Mouse (Mus musculus): ENCODE measurements around the gene Chrnb1.

Chrnb1 gene

DNA sequence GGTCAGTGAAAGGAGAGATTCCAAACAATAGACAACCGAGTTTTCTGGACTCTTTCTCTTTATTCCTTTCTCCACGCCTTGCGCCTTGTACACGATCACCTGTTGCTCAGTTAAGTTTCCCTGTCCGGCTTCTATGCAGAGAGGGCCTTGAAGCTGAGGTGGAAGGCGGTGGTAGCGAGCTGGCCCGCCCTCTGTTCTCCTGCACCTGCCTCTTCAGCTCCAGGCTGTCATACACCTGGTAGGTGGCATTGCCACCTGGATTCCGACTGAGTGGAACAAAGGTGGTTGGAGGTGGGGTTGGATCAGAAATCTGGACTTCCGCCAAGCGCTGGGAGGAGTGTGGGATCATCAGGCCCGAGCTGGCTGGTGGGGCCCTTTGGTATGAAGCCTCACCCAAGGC, 20.8 kb upstream of the Chrnb1 start:
- no peak for DNase-seq (ENCODE audit: low read depth, low spot score)
- no peaks in the 10 kb centered on the region for H3K36me3 ChIP-seq (ENCODE audit: control insufficient read depth, insufficient read depth, low read length, poor library complexity, severe bottlenecking)
- no peaks in the 10 kb centered on the region for H3K27me3 ChIP-seq (ENCODE audit: control insufficient read depth, insufficient read depth, low read length, poor library complexity, severe bottlenecking)

DNA sequence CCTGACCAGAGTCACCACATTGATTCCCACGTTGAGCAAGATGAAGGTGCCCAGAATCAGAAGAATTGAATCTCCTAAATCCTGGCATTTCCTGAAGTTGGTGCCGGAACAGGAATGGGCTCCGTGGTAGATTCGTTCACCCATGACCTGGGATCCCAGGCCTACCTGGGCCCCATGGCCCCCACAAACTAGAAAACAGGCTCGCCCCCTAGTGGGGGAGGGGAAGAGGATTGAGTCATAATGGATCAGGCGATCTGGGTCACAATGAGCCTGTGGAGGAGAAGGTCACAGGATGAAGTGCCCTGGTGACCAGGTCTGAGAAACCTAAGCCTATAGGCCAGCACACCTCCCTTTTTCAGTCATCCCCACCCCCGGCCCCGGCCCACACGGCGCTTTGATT, 19.4 kb upstream of the Chrnb1 start, which contains the start of gene Gm39566:
Gm39566 (minus strand) TSS at position 144 of the 400 bp plus-strand sequence.
- no peak for DNase-seq (ENCODE audit: low read depth, low spot score)
- Histone ChIP-seq H3K36me3 (ENCODE audit: control insufficient read depth, insufficient read depth, low read length, poor library complexity, severe bottlenecking) (no peaks in the 10 kb centered on the region), H3K27me3 (ENCODE audit: control insufficient read depth, insufficient read depth, low read length, poor library complexity, severe bottlenecking) (no peaks in the 10 kb centered on the region)

- H3K27me3 ChIP-seq (ENCODE audit: control insufficient read depth, insufficient read depth, low read length, poor library complexity, severe bottlenecking), result no peaks in the 10 kb centered on the region
- H3K36me3 ChIP-seq (ENCODE audit: control insufficient read depth, insufficient read depth, low read length, poor library complexity, severe bottlenecking), result no peaks in the 10 kb centered on the region
- no peak for DNase-seq (ENCODE audit: low read depth, low spot score)
Observed at GRCm38 (mm10) chr11:69810280-69810679, 14.5 kb upstream of the Chrnb1 start.

GRCm38 (mm10) chr11:69807641-69808040, 11.9 kb upstream of the Chrnb1 start:
- DNase-seq (ENCODE audit: low read depth, low spot score), result no peak
- H3K36me3 ChIP-seq (ENCODE audit: control insufficient read depth, insufficient read depth, low read length, poor library complexity, severe bottlenecking), result no peaks in the 10 kb centered on the region
- no peaks in the 10 kb centered on the region for H3K27me3 ChIP-seq (ENCODE audit: control insufficient read depth, insufficient read depth, low read length, poor library complexity, severe bottlenecking)

GRCm38 (mm10) chr11:69806378-69806777, 10.6 kb upstream of the Chrnb1 start:
- DNase-seq (ENCODE audit: low read depth, low spot score), result no peak
- Histone ChIP-seq H3K36me3 (ENCODE audit: control insufficient read depth, insufficient read depth, low read length, poor library complexity, severe bottlenecking) (no peaks in the 10 kb centered on the region), H3K27me3 (ENCODE audit: control insufficient read depth, insufficient read depth, low read length, poor library complexity, severe bottlenecking) (no peaks in the 10 kb centered on the region)

GRCm38 (mm10) chr11:69804972-69805909, 9.5 kb upstream of the Chrnb1 start, which contains the start of gene Tmem102:
Tmem102 (minus strand) TSS chr11:69805624.
- no peaks in the 10 kb centered on the region for H3K36me3 ChIP-seq (ENCODE audit: control insufficient read depth, insufficient read depth, low read length, poor library complexity, severe bottlenecking)
- no peaks in the 10 kb centered on the region for H3K27me3 ChIP-seq (ENCODE audit: control insufficient read depth, insufficient read depth, low read length, poor library complexity, severe bottlenecking)
- peak; percentile 19 for DNase-seq (ENCODE audit: low read depth, low spot score)

- Histone ChIP-seq H3K36me3 (ENCODE audit: control insufficient read depth, insufficient read depth, low read length, poor library complexity, severe bottlenecking) (no peaks in the 10 kb centered on the region), H3K27me3 (ENCODE audit: control insufficient read depth, insufficient read depth, low read length, poor library complexity, severe bottlenecking) (no peaks in the 10 kb centered on the region)
- DNase-seq (ENCODE audit: low read depth, low spot score), result no peak
Observed at GRCm38 (mm10) chr11:69804652-69804940, 8.9 kb upstream of the Chrnb1 start.

DNA sequence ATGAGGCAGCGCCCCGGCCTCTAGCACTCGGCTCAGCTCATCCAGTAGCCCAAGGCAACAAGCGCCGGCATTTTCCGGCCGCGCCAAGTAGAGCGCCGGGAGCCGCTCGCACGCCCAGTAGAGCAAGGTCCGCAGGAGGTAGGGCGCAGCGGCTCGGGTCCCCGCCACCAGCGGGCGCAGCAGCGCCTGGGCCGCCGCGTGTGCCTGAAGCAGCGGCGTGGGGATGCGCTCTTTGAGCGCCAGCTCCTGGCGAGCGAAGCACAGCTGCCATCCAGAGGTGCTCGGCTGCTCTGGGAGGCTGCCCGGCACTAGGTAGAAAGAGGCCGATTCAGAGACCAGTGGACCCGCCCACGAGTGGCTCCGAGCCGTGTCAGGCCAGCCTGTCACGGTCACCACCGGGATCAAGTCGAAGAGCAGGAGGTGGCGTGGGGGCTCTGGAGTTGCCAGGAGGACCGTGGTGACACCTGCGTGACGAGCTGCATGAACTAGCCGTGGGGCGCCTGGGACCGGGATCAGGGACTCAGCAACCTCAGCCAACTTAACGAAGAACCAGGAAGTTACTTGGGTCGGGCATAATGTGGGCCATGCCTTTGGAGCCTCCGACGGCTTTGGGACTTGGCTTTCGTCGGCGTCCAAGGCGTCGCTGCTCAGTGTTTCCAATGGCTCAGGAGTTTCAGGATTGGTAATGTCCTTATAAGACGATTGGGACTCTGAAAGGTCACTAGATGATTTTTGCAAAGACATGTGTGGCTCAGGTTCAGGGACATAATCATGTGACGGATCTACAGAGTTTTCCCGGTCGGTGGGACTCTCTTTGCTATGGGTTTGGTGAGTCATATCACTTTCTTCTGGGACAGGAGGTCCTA, 8.3 kb upstream of the Chrnb1 start:
- H3K27me3 ChIP-seq (ENCODE audit: control insufficient read depth, insufficient read depth, low read length, poor library complexity, severe bottlenecking), result no peaks in the 10 kb centered on the region
- DNase-seq (ENCODE audit: low read depth, low spot score), result peak; percentile 83
- H3K36me3 ChIP-seq (ENCODE audit: control insufficient read depth, insufficient read depth, low read length, poor library complexity, severe bottlenecking), result no peaks in the 10 kb centered on the region

DNA sequence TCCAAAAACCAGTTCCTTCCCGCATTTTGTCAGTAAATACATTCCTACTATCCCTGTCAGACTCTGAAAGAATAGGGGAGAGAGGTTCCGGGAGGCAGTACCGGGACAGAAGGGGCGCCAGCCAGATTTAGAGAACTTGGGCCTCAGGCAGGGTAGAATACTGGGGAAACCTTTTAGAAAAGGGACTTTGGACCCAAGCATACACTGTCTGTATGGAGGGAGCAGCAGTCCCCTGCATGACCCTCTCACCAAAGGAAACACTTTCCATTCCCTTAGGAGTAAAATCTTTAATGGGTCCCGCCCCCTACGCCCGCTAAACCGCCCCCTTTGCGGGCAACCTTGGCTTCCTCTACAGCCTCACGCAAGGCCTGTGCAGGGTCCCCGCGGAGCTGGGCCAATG, 7.6 kb upstream of the Chrnb1 start:
- Histone ChIP-seq H3K27me3 (ENCODE audit: control insufficient read depth, insufficient read depth, low read length, poor library complexity, severe bottlenecking) (no peaks in the 10 kb centered on the region), H3K36me3 (ENCODE audit: control insufficient read depth, insufficient read depth, low read length, poor library complexity, severe bottlenecking) (no peaks in the 10 kb centered on the region)
- no peak for DNase-seq (ENCODE audit: low read depth, low spot score)

DNA sequence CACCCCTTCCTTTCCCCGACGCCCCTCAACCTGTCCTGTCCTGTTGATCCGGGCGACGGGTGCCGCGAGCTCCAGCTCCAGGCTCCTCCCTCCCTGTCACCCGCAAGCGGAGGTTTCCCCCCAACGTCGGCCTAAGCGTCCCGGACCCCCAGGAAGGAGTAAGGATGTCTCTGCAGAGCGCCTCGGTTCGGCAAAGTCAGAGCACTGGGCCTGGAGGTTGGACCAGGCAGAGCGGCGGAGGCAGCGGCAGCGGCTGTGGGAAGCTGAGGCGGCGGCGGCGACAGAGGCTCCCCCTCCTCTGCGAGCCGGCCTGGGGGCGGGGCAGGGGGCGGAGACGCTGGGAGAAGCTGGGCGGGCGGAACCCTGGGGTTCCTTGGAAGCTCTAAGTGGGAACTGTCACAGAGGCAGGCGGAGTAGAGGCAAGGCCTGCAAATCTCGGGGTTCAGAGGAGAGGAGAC, 6.9 kb upstream of the Chrnb1 start:
- DNase-seq (ENCODE audit: low read depth, low spot score), result peak; percentile 43
- Histone ChIP-seq H3K27me3 (ENCODE audit: control insufficient read depth, insufficient read depth, low read length, poor library complexity, severe bottlenecking) (no peaks in the 10 kb centered on the region), H3K36me3 (ENCODE audit: control insufficient read depth, insufficient read depth, low read length, poor library complexity, severe bottlenecking) (no peaks in the 10 kb centered on the region)

DNA sequence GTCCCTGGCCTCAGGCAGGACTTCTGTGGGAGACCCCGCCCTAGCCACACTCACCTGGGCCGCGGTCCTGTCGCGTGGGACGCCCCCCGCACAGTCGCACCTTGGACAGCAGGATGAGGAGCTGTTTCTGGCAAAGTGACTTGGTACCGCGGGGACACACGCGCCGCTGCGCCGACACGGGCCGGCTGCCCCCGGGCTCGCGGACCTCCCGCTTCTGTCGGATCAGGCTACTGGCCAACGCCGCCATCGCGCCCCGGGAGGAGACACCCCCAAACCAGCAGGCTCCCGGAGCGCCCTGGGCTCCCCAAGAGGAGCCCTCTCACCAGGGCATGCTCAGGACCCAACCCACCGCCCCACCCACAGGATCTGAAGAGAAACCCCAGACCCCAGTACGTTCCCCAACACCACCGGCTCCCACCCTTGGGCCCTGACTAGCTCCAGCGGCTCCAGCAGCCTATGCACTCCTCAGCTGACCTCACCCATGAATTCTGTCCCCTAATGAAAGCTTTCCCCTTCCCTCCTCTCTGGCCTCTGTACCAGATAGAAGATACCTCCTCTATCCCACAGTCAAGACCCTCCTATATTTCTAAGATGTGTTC, 5.7 kb upstream of the Chrnb1 start, which contains the start of gene Fgf11:
Fgf11 (minus strand) TSS at position 479 of the 599 bp plus-strand sequence.
- DNase-seq (ENCODE audit: low read depth, low spot score), result peak; percentile 23
- Histone ChIP-seq H3K36me3 (ENCODE audit: control insufficient read depth, insufficient read depth, low read length, poor library complexity, severe bottlenecking) (no peaks in the 10 kb centered on the region), H3K27me3 (ENCODE audit: control insufficient read depth, insufficient read depth, low read length, poor library complexity, severe bottlenecking) (no peaks in the 10 kb centered on the region)

DNA sequence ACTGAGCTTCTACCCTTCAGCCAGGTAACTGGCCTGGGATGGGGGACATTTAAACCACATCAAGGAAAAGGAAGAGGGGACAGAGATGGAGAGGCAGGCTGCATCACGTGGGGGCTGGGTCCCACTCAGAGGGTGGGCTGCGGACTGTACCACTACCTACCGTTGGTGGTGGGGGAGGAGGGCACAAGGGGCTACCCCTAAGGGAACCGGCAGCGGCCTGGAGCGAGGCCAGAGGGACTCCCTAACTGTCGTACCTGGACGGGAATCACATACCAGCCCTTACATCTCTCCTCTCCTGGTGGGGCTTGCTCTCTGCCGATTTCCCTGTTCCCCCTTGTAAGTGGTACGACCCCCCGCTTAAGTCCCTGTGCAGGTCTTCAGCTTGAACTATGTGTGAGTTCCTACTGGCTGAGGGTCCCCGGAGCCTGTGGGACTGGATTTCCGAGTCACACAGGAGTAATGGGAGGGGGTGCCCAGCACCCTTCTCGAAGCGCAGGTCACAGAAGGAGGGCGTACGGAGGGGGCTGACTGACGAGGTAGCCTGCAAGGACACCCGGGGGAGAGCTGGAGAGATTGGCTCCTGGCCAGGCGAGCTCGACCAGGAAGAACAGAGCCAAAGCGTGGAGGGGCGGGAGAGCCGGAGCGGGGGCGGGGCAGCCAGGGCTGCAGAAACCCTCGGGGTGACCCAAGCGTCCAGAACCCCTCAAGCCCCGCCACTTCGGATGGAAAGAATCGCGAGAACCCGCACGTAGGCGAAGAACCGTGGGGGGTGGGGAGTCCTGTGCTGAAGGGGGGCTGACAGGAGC, 4.9 kb upstream of the Chrnb1 start:
- Histone ChIP-seq H3K36me3 (ENCODE audit: control insufficient read depth, insufficient read depth, low read length, poor library complexity, severe bottlenecking) (no peaks in the 10 kb centered on the region), H3K27me3 (ENCODE audit: control insufficient read depth, insufficient read depth, low read length, poor library complexity, severe bottlenecking) (no peaks in the 10 kb centered on the region)
- DNase-seq (ENCODE audit: low read depth, low spot score), result peak; percentile 31

DNA sequence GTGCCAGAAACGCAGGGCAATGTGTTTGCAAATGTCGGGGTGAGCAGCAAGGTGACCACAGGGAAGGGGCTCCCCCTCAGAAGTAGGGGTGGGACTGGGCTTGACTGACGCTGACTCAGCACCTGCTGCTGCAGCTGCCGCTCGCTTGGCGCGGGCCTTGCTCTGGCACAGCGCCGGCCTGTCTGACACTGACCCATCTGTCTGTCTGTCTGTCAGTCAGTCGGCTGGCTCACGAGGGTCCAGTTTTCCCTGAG, 4.3 kb upstream of the Chrnb1 start:
- no peaks in the 10 kb centered on the region for H3K27me3 ChIP-seq (ENCODE audit: control insufficient read depth, insufficient read depth, low read length, poor library complexity, severe bottlenecking)
- DNase-seq (ENCODE audit: low read depth, low spot score), result peak; percentile 52
- no peaks in the 10 kb centered on the region for H3K36me3 ChIP-seq (ENCODE audit: control insufficient read depth, insufficient read depth, low read length, poor library complexity, severe bottlenecking)

- Histone ChIP-seq H3K27me3 (ENCODE audit: control insufficient read depth, insufficient read depth, low read length, poor library complexity, severe bottlenecking) (no peaks in the 10 kb centered on the region), H3K36me3 (ENCODE audit: control insufficient read depth, insufficient read depth, low read length, poor library complexity, severe bottlenecking) (no peaks in the 10 kb centered on the region)
- peak; percentile 78 for DNase-seq (ENCODE audit: low read depth, low spot score)
Observed at GRCm38 (mm10) chr11:69799394-69800137, 3.8 kb upstream of the Chrnb1 start.

Measured in splenic B cell, adult 2 months (primary cell).